Mouse (Mus musculus) megakaryocyte, embryonic 14.5 days (primary cell): ENCODE results near the gene 6430531B16Rik.

ENCODE experiments used
- FLI1 ChIP-seq: IDR thresholded peaks from 2 replicates; pipeline ENCODE4 v1.6.1; 2012; ENCODE audit warnings: low read length, inconsistent platforms, mixed read lengths
- GATA1 ChIP-seq: IDR thresholded peaks from 3 replicates; pipeline ENCODE4 v1.6.1; 2012; ENCODE audit warnings: mixed read lengths, low read length, inconsistent platforms, borderline replicate concordance

DNA sequence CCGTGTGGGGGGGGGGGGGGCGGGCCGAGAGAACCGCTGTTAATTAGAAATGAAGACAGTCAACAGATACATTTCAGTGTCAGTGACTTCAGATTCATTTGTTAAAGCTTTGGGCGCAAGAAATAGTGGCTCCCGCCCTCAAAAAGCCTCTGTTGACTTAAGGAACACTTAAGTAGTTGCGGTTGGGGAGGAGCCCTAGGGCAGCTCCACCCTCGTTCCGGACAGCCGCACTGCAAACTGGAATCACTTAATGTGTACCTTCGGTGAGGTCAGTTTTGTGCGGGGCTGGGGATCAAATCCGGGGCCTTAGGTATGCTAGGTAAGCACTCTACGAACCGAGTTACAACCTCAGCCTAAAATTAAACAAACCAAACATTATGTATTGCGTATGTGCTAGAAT is 27.5 kb downstream of the 6430531B16Rik start:
- no peak for TF ChIP-seq FLI1
- TF ChIP-seq GATA1 = no peak
